Mouse (Mus musculus) olfactory bulb, adult 2 months (tissue): Measurements from ENCODE around the gene Poll. TPM values are rescaled to one million over a fixed set of nuclear protein-coding genes. Genes with fewer than 3 reads are reported as not detected.

ENCODE experiments used
- H3K27ac ChIP-seq: fragments of 200-500 bp; 2 replicates; pipeline ENCODE4 v1.5.1; 2012; ENCODE audit warnings: low read depth, low read length; ENCODE audit not compliant: insufficient read depth
- H3K4me1 ChIP-seq: fragments of 200-500 bp; 2 replicates; pipeline ENCODE4 v1.6.1; 2012; ENCODE audit warnings: low read length; ENCODE audit not compliant: control insufficient read depth, insufficient read depth
- H3K4me3 ChIP-seq: fragments of 200-500 bp; 2 replicates; pipeline ENCODE4 v1.5.1; 2012; ENCODE audit warnings: mild to moderate bottlenecking, low read depth, low read length, moderate library complexity; ENCODE audit not compliant: insufficient read depth
- CTCF ChIP-seq: fragments of 200-500 bp; IDR thresholded peaks from 2 replicates; pipeline ENCODE4 v1.5.1; 2012; ENCODE audit warnings: low read depth, mild to moderate bottlenecking, low read length, moderate library complexity; ENCODE audit not compliant: insufficient read depth
- POLR2A ChIP-seq: fragments of 200-500 bp; IDR thresholded peaks from 2 replicates; pipeline ENCODE4 v1.6.1; 2012; ENCODE audit warnings: mild to moderate bottlenecking, low read depth, low read length, moderate library complexity; ENCODE audit not compliant: insufficient read depth
- WGBS: fragments of 180-500 bp; shearing (Covaris S2); methylation state at CpG from one replicate; pipeline ENCODE4 v1.1.7; 2018; 5-methylcytosine and 5-hydroxymethylcytosine counted together
- polyA plus RNA-seq: library from polyadenylated mRNA; stranded (reverse); fragments of >200 nt; gene quantifications from 2 replicates; pipeline ENCODE4 v1.2.4, GENCODE M21; 2012; ENCODE audit warnings: low replicate concordance; ENCODE audit not compliant: missing spikeins, insufficient read depth, insufficient read length

The Poll gene
- polyA plus RNA-seq, 1 experiment = not detected

DNA sequence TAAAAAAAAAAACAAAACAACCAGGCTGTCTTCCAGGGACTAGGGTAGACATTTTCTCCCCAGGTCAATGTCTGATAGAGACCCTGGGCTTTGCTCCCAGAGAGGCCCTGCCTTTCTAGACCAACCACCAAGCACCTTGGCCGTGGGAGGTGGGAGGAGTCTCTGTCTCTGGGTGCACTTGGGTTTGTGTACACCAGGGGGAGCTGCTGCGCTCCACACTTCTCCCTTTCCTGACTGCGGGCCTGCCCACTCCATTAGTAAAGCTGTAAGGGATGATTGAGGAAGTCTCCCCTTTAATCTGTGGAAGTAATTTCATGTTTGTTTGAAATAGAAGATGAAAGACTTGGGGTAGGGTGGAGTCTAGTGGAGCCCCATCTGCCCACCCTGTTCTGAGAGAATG, 20.9 kb upstream of the Poll start:
- Histone ChIP-seq H3K27ac (no peak overlapping the region), H3K4me3 (no peak overlapping the region)
- 61% methylated on average over 3 of the region's 3 CpGs for WGBS

DNA sequence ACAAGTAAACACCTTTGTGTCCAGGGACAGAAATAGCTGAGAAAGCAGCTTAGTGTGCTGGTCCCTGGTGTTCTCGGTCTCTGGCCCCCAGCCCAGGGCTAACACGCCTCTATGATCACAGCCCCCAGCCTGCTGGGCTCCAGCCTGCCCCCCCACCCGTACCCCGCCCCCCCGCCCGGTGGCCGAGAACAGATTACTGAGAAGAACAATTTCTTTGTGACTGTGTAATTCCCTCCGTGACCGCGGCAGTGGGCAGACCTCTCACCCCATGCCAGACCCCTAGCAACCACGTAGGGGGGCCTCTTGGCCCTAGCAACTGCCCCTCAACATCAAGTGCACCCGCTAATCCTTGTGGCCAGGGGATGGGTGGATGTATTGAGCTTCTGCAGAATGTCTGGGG, 19.9 kb upstream of the Poll start:
- TF ChIP-seq POLR2A (no peak), CTCF (no peak)
- Histone ChIP-seq H3K4me1 (no peaks in the 10 kb centered on the region; the same call in 1 of the 2 replicates), H3K4me3 (no peak overlapping the region), H3K27ac (no peak overlapping the region)
- WGBS = 31% methylated on average over 12 of the region's 12 CpGs

More for the DNA sequence above, 20.9 kb upstream of the Poll start:
- no peaks in the 10 kb centered on the region for H3K4me1 ChIP-seq
- TF ChIP-seq POLR2A (no peak), CTCF (peak; percentile 49; the same call in 1 of the 2 replicates)

DNA sequence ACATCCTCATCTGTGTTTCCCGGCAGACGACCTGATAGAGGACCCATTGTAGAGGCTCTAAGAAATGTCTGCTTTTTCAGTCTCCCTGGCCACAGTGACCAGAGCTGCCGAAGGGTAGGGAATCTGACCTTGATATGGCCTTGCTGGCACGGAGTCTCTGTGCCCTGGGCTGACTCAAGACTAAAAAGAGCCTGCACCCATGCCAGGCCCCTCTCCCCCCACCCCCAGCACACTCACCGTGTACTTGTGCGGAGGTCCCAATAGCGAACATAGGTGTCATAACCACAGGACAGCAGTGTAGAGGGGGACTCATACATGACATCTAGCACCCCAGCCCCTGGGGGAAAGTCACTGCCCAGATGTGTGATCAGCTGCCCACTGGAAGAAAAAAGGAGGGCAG, 19.1 kb upstream of the Poll start:
- WGBS = 88% methylated on average over 7 of the region's 7 CpGs
- TF ChIP-seq POLR2A = no peak
- TF ChIP-seq CTCF = no peak
- Histone ChIP-seq H3K4me1 (no peaks in the 10 kb centered on the region; the same call in 1 of the 2 replicates), H3K4me3 (no peak overlapping the region), H3K27ac (no peak overlapping the region)

DNA sequence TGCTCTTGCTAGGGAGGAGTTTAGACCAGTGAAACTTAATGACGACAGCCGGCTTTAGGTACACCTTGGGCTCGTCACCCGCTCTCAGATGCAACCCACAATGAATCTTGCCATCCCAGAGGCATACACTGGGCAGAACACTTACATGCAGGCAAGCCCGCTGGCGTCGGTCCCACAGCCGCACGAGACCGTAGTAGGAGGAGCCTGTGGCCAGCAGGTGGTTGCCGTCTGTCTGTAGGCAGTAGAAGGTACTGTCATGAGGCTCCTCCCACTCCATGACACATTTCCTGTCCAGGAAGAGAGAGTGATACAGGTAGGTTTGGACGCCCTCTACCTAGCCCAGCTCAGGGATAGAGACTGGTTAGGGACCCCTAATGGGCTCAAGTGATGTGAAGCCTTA, 18.6 kb upstream of the Poll start:
- H3K4me3 ChIP-seq = no peak overlapping the region

DNA sequence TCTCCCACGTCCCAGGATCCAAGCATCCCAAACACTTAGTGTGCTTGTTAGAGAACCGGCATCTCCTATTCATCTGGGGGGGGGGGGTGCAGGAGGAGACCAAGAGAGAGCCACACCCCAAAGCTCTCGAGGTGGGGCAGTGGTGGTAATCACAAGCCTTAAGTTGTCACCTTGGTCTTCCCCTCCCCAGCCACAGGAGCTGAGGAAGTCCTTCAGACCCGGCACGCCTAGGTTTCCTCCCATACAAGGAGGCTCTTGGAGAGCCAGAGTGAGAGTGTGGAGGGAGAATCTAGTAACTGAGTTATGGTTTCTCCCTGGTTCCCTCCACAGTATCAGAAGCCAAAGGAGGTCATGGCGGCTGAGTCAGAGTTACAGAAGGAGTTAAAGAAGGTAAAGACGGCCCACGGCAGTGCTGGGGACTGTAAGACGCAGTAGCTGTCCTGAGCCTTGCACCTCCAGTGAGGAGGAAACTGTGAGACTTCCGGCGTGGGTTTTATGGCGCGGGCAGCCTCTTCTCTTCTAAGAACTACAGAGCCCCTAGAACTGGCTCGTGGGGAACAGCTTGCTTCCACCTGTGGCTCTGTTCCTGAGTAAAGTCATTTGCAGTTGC, 16.9 kb upstream of the Poll start:
- TF ChIP-seq POLR2A (no peak), CTCF (no peak)
- H3K4me1 ChIP-seq = no peaks in the 10 kb centered on the region; the same call in 1 of the 2 replicates
- H3K27ac ChIP-seq = no peak overlapping the region
- WGBS = 90% methylated on average over 14 of the region's 14 CpGs
- H3K4me3 ChIP-seq = no peak overlapping the region

More for the DNA sequence above, 18.6 kb upstream of the Poll start:
- H3K4me1 ChIP-seq = no peaks in the 10 kb centered on the region; the same call in 1 of the 2 replicates
- 91% methylated on average over 12 of the region's 12 CpGs for WGBS
- no peak for TF ChIP-seq POLR2A
- TF ChIP-seq CTCF = no peak
- H3K27ac ChIP-seq = no peak overlapping the region

DNA sequence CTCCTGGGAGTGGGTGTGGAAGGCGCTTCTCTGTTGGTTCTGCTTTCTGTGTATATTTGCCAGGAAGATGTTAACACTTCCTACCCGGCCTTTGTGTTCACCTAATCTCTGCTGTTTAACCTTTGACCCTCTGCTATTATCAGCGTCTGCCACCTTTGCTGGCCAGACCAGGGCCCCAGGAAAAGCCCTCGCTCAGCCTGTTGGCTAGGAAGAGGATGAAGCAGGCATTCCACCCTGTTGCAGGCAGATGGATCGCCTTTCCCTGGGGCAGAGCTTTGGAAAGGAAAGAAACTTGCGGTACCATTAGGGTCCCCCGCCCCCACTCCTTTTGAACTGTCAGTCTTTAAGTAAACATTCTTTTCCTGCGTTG, 15.3 kb upstream of the Poll start:
- TF ChIP-seq CTCF (no peak), POLR2A (no peak)
- Histone ChIP-seq H3K4me1 (no peaks in the 10 kb centered on the region; the same call in 1 of the 2 replicates), H3K27ac (no peak overlapping the region), H3K4me3 (no peak overlapping the region)
- WGBS = 66% methylated on average over 8 of the region's 8 CpGs

DNA sequence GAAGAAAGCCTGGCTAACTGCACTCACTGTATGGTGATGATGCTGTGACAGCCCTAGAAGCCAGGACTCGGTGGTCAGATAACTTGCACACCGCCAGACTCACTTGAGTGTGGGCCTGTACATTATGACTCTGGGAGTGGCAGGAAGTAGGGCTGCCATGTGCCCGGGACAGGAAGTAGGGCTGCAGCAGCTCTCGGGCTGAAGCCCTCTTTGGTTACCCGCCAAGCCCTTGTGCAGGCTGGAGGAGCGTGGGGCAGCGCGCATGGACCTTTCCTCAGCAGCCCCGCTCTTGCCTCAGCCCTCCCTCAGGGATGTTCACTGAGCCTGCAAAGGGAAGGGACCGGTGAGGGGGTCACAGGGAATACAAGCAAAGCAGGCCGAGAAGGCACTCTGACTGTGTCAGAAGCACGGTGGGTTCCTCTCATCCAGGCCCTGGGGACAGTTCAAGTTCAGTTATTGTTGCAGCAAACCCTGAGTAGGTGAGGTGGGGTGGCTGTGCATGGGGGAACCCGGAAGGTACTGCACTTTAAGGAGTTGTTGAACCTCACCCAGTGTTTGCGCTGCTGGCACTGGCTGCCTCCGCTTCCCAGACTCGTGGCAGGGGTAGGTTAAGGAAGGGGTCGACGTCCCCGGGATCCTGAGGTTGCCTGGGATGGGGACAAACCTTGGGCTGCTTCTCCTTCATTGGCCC, 14.8 kb upstream of the Poll start:
- TF ChIP-seq POLR2A = no peak
- TF ChIP-seq CTCF = no peak
- no peak overlapping the region for H3K4me3 ChIP-seq
- H3K4me1 ChIP-seq = no peaks in the 10 kb centered on the region; the same call in 1 of the 2 replicates
- no peak overlapping the region for H3K27ac ChIP-seq
- WGBS = 73% methylated on average over 19 of the region's 19 CpGs

DNA sequence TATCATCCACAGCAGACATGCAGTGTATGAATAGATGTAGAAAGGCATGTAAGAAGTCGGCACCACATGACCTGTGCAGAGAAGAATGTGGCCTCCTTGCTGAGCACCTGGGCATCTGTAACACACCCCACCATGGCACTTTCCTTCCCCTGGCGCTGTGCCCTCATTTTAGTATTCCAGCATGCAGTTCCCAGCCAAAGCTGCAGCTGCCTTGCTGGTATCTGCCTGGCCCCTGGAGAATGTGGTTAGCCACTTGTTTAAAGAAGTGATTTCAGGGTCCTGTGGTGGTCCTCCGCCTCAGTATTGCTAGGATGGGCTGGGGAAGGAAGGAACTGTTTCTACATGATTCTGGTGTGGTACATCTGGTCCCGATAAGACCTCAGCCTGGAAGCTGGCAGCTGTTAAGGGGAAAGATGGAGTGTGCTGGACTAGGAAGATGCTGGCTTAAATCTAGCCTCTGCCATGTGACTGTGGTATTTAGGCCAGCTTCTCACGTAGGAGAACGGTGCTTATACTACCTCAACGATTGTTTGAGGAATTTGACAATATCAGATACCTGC, 14.1 kb upstream of the Poll start:
- no peak overlapping the region for H3K27ac ChIP-seq
- no peak for TF ChIP-seq POLR2A
- TF ChIP-seq CTCF = no peak
- H3K4me1 ChIP-seq = no peaks in the 10 kb centered on the region; the same call in 1 of the 2 replicates
- H3K4me3 ChIP-seq = no peak overlapping the region
- 75% methylated on average over 7 of the region's 7 CpGs for WGBS

DNA sequence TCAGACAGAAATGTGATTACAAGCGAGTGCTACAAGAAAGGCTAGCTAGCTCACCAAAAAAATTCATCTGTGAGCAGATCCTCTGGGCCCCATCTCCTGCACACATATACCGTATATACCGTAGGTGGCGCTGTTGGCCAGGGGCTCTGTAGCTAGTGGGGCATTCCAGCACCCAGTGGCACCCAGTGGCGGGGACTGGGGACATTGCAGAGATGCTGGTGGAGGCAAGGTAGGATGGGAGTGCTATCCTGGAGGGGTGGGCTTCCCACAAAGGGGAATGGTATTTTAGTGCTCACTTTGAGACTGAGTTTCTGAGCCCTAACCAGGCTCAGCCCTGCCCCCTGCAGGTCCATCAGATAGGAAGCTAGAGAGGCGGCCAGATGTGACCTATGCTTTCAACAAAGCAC, 13.5 kb upstream of the Poll start:
- TF ChIP-seq POLR2A (no peak), CTCF (peak; percentile 99)
- Histone ChIP-seq H3K27ac (no peak overlapping the region), H3K4me1 (no peaks in the 10 kb centered on the region; the same call in 1 of the 2 replicates), H3K4me3 (no peak overlapping the region)
- WGBS = 22% methylated on average over 6 of the region's 6 CpGs
